Mouse (Mus musculus): ENCODE data around the gene Exosc3. TPM values are rescaled to one million over a fixed set of nuclear protein-coding genes. Genes with fewer than 3 reads are reported as not detected.

Exosc3 gene
- polyA plus RNA-seq, 1 experiment from 2014 or later = 90.6 TPM

DNA sequence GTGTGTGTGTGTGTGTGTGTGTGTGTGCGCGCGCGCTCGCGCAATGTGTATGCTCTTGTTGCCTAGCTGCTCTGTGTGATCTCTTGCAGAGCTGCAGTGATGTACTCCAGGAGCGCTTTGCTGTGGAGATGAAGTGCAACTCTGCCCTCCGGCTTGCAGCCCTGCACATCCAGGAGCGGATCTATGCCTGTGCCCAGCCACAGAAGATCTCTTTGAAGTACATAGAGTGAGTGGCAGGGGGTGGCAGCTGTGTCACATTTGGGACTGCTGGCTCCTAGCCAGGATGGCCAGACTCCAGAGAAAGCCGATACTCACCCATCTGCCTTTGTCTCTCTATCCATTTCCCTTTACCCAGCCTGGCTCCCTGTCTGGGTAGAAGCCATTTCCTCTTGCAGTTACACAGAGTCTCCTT, 71.5 kb downstream of the Exosc3 start:
- H3K36me3 ChIP-seq = no peaks in the 10 kb centered on the region
- peaks cover 7% of the 10 kb centered on the region for H3K4me1 ChIP-seq
- H3K4me2 ChIP-seq = no peak overlapping the region
- H3K9me3 ChIP-seq (replicated peaks) = no peaks in the 10 kb centered on the region
- no peak overlapping the region for H3K9ac ChIP-seq
- H3K4me3 ChIP-seq (replicated peaks) = no peak overlapping the region
- ATAC-seq (replicated peaks; ENCODE audit: low FRiP score) = peak; percentile 40; the same call in 1 of the 2 replicates
- WGBS = 74% methylated on average over 10 of the region's 10 CpGs
- no peak overlapping the region for H3K27ac ChIP-seq
- H3K27me3 ChIP-seq = no peaks in the 10 kb centered on the region

DNA sequence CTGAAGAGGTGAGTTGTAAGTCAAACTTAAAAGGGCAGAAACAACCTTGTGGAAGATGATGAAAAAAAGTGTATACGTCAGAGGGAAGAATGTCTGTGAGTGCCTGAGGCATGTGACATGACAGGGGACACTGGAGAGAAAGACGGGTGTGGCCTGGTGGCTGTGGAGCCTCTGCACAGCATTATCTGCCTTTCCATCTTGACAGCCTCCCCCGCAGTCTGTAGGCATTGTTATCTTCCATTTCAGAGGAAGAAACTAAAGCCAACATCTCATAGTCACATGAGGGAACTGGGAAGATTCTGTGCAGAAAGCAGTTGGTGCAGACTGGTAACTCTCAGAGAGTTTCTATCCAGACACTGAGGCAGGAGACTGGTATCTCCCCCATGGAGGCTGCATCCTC, 74.6 kb downstream of the Exosc3 start:
- Histone ChIP-seq H3K27me3 (no peaks in the 10 kb centered on the region), H3K27ac (no peak overlapping the region), H3K9me3 (replicated peaks) (no peaks in the 10 kb centered on the region), H3K4me1 (peaks cover 7% of the 10 kb centered on the region), H3K36me3 (no peaks in the 10 kb centered on the region), H3K4me3 (replicated peaks) (no peak overlapping the region), H3K9ac (no peak overlapping the region), H3K4me2 (no peak overlapping the region)
- ATAC-seq (replicated peaks; ENCODE audit: low FRiP score) = no peak
- WGBS = 66% methylated on average over 3 of the region's 3 CpGs

Other genes starting within 250 kb of the Exosc3 start
- 247 and 270 TPM in 2 replicates for gene Tomm5, start 234.6 kb downstream of the Exosc3 start, polyA plus RNA-seq (2015; fragmentation: Nextera tagmentation; extraction: Ambion mirVana)
- gene Frmpd1, start 157.9 kb downstream of the Exosc3 start, polyA plus RNA-seq (2015; fragmentation: Nextera tagmentation; extraction: Ambion mirVana) = 0.35 and 0.40 TPM in 2 replicates
- gene Trmt10b, start 45.6 kb downstream of the Exosc3 start, polyA plus RNA-seq (2015; fragmentation: Nextera tagmentation; extraction: Ambion mirVana) = 18.1 and 18.8 TPM in 2 replicates
- 10.8 and 11.6 TPM in 2 replicates for gene Dcaf10, start 631 bp downstream of the Exosc3 start, polyA plus RNA-seq (2015; fragmentation: Nextera tagmentation; extraction: Ambion mirVana)
- gene Slc25a51, start 66.0 kb upstream of the Exosc3 start, polyA plus RNA-seq (2015; fragmentation: Nextera tagmentation; extraction: Ambion mirVana) = 79.0 and 81.0 TPM in 2 replicates
- 3.8 and 4.9 TPM in 2 replicates for gene Shb, start 189.7 kb upstream of the Exosc3 start, polyA plus RNA-seq (2015; fragmentation: Nextera tagmentation; extraction: Ambion mirVana)